Mouse (Mus musculus) kidney, adult 2 months (tissue): ENCODE measurements at regions not wholly inside any gene's neighbourhood (a gene's known extent, or its start where the extent isn't known, plus 50 kb on each side); places are given as distances from the start of the nearest gene placed in this dataset.
A peak's percentile ranks its signal among the peaks of the same experiment; 100 is the strongest.

ENCODE experiments used
- DNase-seq: peaks from one replicate; pipeline ENCODE4 v3.0.0; 2021
- H3K27ac ChIP-seq: fragments of 200-500 bp; 2 replicates; pipeline ENCODE4 v1.5.1; 2012; ENCODE audit warnings: low read depth, low read length, control low read depth, inconsistent platforms; ENCODE audit not compliant: insufficient read depth
- H3K27me3 ChIP-seq: fragments of 200-500 bp; replicated peaks from 2 replicates; pipeline ENCODE4 v1.6.1; 2012; ENCODE audit warnings: mild to moderate bottlenecking, moderate library complexity, low read length, inconsistent platforms; ENCODE audit not compliant: control insufficient read depth, insufficient read depth
- H3K36me3 ChIP-seq: fragments of 200-500 bp; 2 replicates; pipeline ENCODE4 v1.6.1; 2012; ENCODE audit warnings: mild to moderate bottlenecking, moderate library complexity, low read length, inconsistent platforms; ENCODE audit not compliant: control insufficient read depth, insufficient read depth
- H3K4me1 ChIP-seq: fragments of 200-500 bp; 2 replicates; pipeline ENCODE4 v1.6.1; 2011; ENCODE audit warnings: low read length; ENCODE audit not compliant: control insufficient read depth, insufficient read depth
- H3K4me3 ChIP-seq: fragments of 200-500 bp; 2 replicates; pipeline ENCODE4 v1.5.1; 2011; ENCODE audit warnings: mild to moderate bottlenecking, low read depth, low read length, control low read depth; ENCODE audit not compliant: insufficient read depth
- CTCF ChIP-seq: fragments of 200-500 bp; conservative IDR thresholded peaks from 2 replicates; pipeline ENCODE4 v1.5.1; 2011; ENCODE audit warnings: low read depth, mild to moderate bottlenecking, control low read depth, low read length, moderate library complexity, mixed read lengths; ENCODE audit not compliant: insufficient read depth, insufficient read length
- POLR2A ChIP-seq: fragments of 200-500 bp; IDR thresholded peaks from one replicate; pipeline ENCODE4 v1.6.1; 2011; ENCODE audit warnings: low read depth, low read length, control low read depth
- WGBS: fragments of 180-500 bp; shearing (Covaris S2); methylation state at CpG from one replicate; pipeline ENCODE4 v1.1.7; 2018; 5-methylcytosine and 5-hydroxymethylcytosine counted together

- H3K4me3 ChIP-seq = no peak overlapping the region
- no peak overlapping the region for H3K27ac ChIP-seq
- no peaks in the 10 kb centered on the region for H3K27me3 ChIP-seq
- H3K36me3 ChIP-seq = no peaks in the 10 kb centered on the region
- 59% methylated on average over 6 of the region's 6 CpGs for WGBS
- H3K4me1 ChIP-seq = no peaks in the 10 kb centered on the region
- no peak for DNase-seq
- no peak for TF ChIP-seq CTCF
- no peak for TF ChIP-seq POLR2A
Measured at GRCm38 (mm10) chr4:12489358-12489757, 317.5 kb upstream of the Fam92a start.

- TF ChIP-seq CTCF = no peak
- no peak for TF ChIP-seq POLR2A
- H3K4me3 ChIP-seq = no peak overlapping the region
- no peak overlapping the region for H3K27ac ChIP-seq
- no peaks in the 10 kb centered on the region for H3K36me3 ChIP-seq
- DNase-seq = peak; percentile 89
- WGBS = 48% methylated on average over 4 of the region's 4 CpGs
- no peaks in the 10 kb centered on the region for H3K27me3 ChIP-seq
- peaks cover 7% of the 10 kb centered on the region; the same call in 1 of the 2 replicates for H3K4me1 ChIP-seq
Measured at GRCm38 (mm10) chr4:12481481-12481880, 309.7 kb upstream of the Fam92a start.

- TF ChIP-seq POLR2A (no peak), CTCF (no peak)
- 81% methylated on average over 7 of the region's 7 CpGs for WGBS
Measured at GRCm38 (mm10) chr4:12476717-12477116, 304.9 kb upstream of the Fam92a start.

GRCm38 (mm10) chr4:12474981-12475568 lies 303.3 kb upstream of the Fam92a start:
- WGBS = 56% methylated on average over 4 of the region's 4 CpGs
- no peak overlapping the region for H3K27ac ChIP-seq
- no peaks in the 10 kb centered on the region for H3K36me3 ChIP-seq
- TF ChIP-seq POLR2A (no peak), CTCF (no peak)
- no peak for DNase-seq
- 0 out of 2 replicates have a peak, but pooled peaks cover 2% of the 10 kb centered on the region for H3K4me1 ChIP-seq
- no peaks in the 10 kb centered on the region for H3K27me3 ChIP-seq
- H3K4me3 ChIP-seq = no peak overlapping the region

More at GRCm38 (mm10) chr4:12476717-12477116, 304.9 kb upstream of the Fam92a start:
- H3K27ac ChIP-seq = no peak overlapping the region
- no peak for DNase-seq
- no peaks in the 10 kb centered on the region for H3K27me3 ChIP-seq
- no peaks in the 10 kb centered on the region for H3K36me3 ChIP-seq
- peaks cover 9% of the 10 kb centered on the region; the same call in 1 of the 2 replicates for H3K4me1 ChIP-seq
- H3K4me3 ChIP-seq = no peak overlapping the region

- no peaks in the 10 kb centered on the region for H3K36me3 ChIP-seq
- H3K4me1 ChIP-seq = 0 out of 2 replicates have a peak, but pooled peaks cover 2% of the 10 kb centered on the region
- TF ChIP-seq POLR2A = no peak
- no peak for TF ChIP-seq CTCF
- no peak overlapping the region for H3K4me3 ChIP-seq
- peak; percentile 72 for DNase-seq
- H3K27me3 ChIP-seq = no peaks in the 10 kb centered on the region
- no peak overlapping the region for H3K27ac ChIP-seq
- 18% methylated on average over 1 of the region's 1 CpGs for WGBS
Measured at GRCm38 (mm10) chr4:12474421-12474820, 302.6 kb upstream of the Fam92a start.

- DNase-seq = no peak
- 68% methylated on average over 2 of the region's 2 CpGs for WGBS
Measured at GRCm38 (mm10) chr4:12461701-12462100, 289.9 kb upstream of the Fam92a start.

GRCm38 (mm10) chr4:12461251-12461650 lies 289.4 kb upstream of the Fam92a start:
- DNase-seq = no peak
- Histone ChIP-seq H3K4me3 (no peak overlapping the region), H3K27ac (no peak overlapping the region), H3K27me3 (no peaks in the 10 kb centered on the region), H3K4me1 (no peaks in the 10 kb centered on the region), H3K36me3 (no peaks in the 10 kb centered on the region)
- whole genome bisulfite sequencing = 51% methylated on average over 4 of the region's 4 CpGs
- no peak for TF ChIP-seq CTCF
- TF ChIP-seq POLR2A = no peak

More at GRCm38 (mm10) chr4:12461701-12462100, 289.9 kb upstream of the Fam92a start:
- Histone ChIP-seq H3K4me3 (no peak overlapping the region), H3K27ac (no peak overlapping the region), H3K4me1 (no peaks in the 10 kb centered on the region), H3K36me3 (no peaks in the 10 kb centered on the region), H3K27me3 (no peaks in the 10 kb centered on the region)
- TF ChIP-seq POLR2A (no peak), CTCF (no peak)
